Mouse (Mus musculus) heart, postnatal 0 days (tissue): ENCODE results near the gene Il2.

Source experiments
- CTCF ChIP-seq: IDR thresholded peaks from 2 replicates; pipeline ENCODE4 v1.5.1; 2016; ENCODE audit warnings: antibody characterized with exemption, control low read depth, low read depth
- EP300 ChIP-seq: IDR thresholded peaks from 2 replicates; pipeline ENCODE4 v1.6.1; 2016; ENCODE audit warnings: antibody characterized with exemption, low read depth

- peak; percentile 73 for TF ChIP-seq CTCF
- TF ChIP-seq EP300, result no peak
Observed at GRCm38 (mm10) chr3:37073211-37073610, 52.5 kb downstream of the Il2 start.
